Comparison of ENCODE assay signal across 11 mouse cellular contexts in the genomic region with DNA sequence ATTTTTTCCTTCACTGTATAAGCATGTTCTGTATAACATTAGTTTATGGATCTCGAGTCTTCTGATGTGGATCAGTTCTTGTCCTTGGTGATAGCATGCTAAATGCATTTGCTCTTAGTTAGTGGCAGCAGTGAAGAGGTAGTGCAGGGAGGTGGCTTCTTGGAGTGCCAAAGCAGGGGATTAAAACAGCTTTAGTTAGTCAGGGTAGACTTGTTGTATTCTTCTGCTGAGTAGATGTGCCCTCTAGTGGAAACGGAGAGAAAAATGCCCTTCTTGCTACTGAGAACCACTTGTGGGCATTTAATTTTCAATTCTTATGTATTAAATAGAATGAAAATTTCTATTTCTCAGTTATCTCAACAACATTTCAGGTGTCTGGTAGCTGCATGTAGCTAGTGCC. TPM values are rescaled to one million over a fixed set of nuclear protein-coding genes. Genes with fewer than 3 reads are reported as not detected.
DNase-seq lines count a peak whose midpoint lies in the region; ATAC-seq and TF ChIP-seq lines count a peak whose summit lies in the region.
"Had no signal": no experiment of that assay in that cellular context is flagged by ENCODE, and none has a peak within 500 bp of the region (broad histone marks: within the 10 kb centered on the region; RNA-seq: fewer than 3 reads in every experiment).

No protein-coding gene starts in this region.

- no peaks in the 10 kb centered on the region for H3K36me3 ChIP-seq in liver, adult 2 months (ENCODE audit: control insufficient read depth, insufficient read depth, low read length)
- H3K36me3 ChIP-seq in MEL (ENCODE audit: control insufficient read depth in 1 of 2, insufficient read depth in 2 of 2, low read length in 2 of 2) = no peaks in the 10 kb centered on the region; a peak in 1 of 4 replicates
- H3K36me3 ChIP-seq: midbrain, embryonic 12.5 days had no signal

- no peaks in the 10 kb centered on the region for H3K4me1 ChIP-seq in liver, adult 2 months (ENCODE audit: control insufficient read depth, insufficient read depth, low read length)
- no peaks in the 10 kb centered on the region; a peak in 1 of 4 replicates for H3K4me1 ChIP-seq in MEL (ENCODE audit: control insufficient read depth in 1 of 2, insufficient read depth in 2 of 2, low read length in 2 of 2)
- H3K4me1 ChIP-seq: midbrain, embryonic 12.5 days had no signal

- H3K27ac ChIP-seq in liver, adult 2 months (replicated peaks; ENCODE audit: insufficient read depth, low read depth, low read length) = no peak overlapping the region
- no peak overlapping the region for H3K27ac ChIP-seq in MEL (ENCODE audit: control insufficient read depth, low read depth, low read length)
- H3K27ac ChIP-seq: midbrain, embryonic 12.5 days had no signal

- peak; percentile 79 for TF ChIP-seq RAD21 in MEL (IDR thresholded peaks at IDR 0.05; ENCODE audit: low read depth, low read length)

- no peak for TF ChIP-seq POLR2A in liver, adult 2 months (IDR thresholded peaks at IDR 0.05; ENCODE audit: extremely low read depth, insufficient read depth, low read length)
- no peak for TF ChIP-seq POLR2A in MEL (IDR thresholded peaks at IDR 0.05; ENCODE audit: control insufficient read depth in 1 of 2, insufficient read depth in 1 of 2, low read depth in 1 of 2, low read length in 2 of 2, poor library complexity in 1 of 2)

- TF ChIP-seq CTCF in liver, adult 2 months (IDR thresholded peaks at IDR 0.05; ENCODE audit: low read depth, low read length) = peak; percentile 28
- peak in 2 of 3 experiments; percentile 43 to 72; a peak in 4 of 6 replicates for TF ChIP-seq CTCF in MEL (IDR thresholded peaks at IDR 0.05 in 2 of 3, conservative IDR thresholded peaks at IDR 0.05 in 1 of 3; ENCODE audit: control insufficient read depth in 1 of 3, insufficient read depth in 1 of 3, low read depth in 2 of 3, low read length in 3 of 3, poor library complexity in 1 of 3, severe bottlenecking in 1 of 3)

- peak; percentile 76; the same call in 1 of the 2 replicates for ATAC-seq in frontal cortex, adult (ENCODE audit: low TSS enrichment)
- 0 out of 2 replicates have a peak, but pooled peaks have one; percentile 42 for ATAC-seq in megakaryocyte, adult 5-6 weeks (ENCODE audit: poor library complexity, severe bottlenecking)

- no peak overlapping the region for H3K9ac ChIP-seq in liver, adult 2 months (ENCODE audit: low read depth, low read length)
- H3K9ac ChIP-seq in MEL (ENCODE audit: control insufficient read depth, low read depth, low read length, poor library complexity, severe bottlenecking) = no peak overlapping the region
- H3K9ac ChIP-seq: midbrain, embryonic 12.5 days had no signal

- no peak for DNase-seq in frontal cortex, postnatal 25 days (ENCODE audit: low spot score in 2 of 2)
- DNase-seq in liver, adult 2 months (ENCODE audit: extremely low read depth, low read depth, low spot score) = peak; percentile 37
- DNase-seq in liver (no peak), MEL (ENCODE audit: low read depth, low spot score) (peak; percentile 54)
- no peak for DNase-seq in spleen, adult 12 weeks (ENCODE audit: low spot score)
- DNase-seq in neural tube, embryonic 10.5 days (ENCODE audit: extremely low spot score, low spot score) = no peak
- DNase-seq: thymus, adult 18-20 months had no signal

- H3K27me3 ChIP-seq in liver, adult 2 months (ENCODE audit: control insufficient read depth, insufficient read depth, low read length) = no peaks in the 10 kb centered on the region
- peaks cover 0 to 2% of the 10 kb centered on the region in 2 experiments; a peak in 1 of 4 replicates for H3K27me3 ChIP-seq in MEL (ENCODE audit: control insufficient read depth in 1 of 2, insufficient read depth in 2 of 2, low read length in 2 of 2)
- H3K27me3 ChIP-seq: midbrain, embryonic 12.5 days had no signal

- no peaks in the 10 kb centered on the region for H3K79me2 ChIP-seq in liver, adult 2 months (ENCODE audit: control insufficient read depth, insufficient read depth, low read length)
- no peaks in the 10 kb centered on the region for H3K79me2 ChIP-seq in MEL (ENCODE audit: control insufficient read depth, insufficient read depth, low read length, poor library complexity)

- WGBS in liver, adult 2 months = 35% methylated on average over 2 of the region's 2 CpGs

- no peaks in the 10 kb centered on the region for H3K9me3 ChIP-seq in MEL (replicated peaks; ENCODE audit: insufficient read depth, low read length)
- H3K9me3 ChIP-seq: midbrain, embryonic 12.5 days had no signal

- no peak overlapping the region for H3K4me3 ChIP-seq in liver, adult 2 months (ENCODE audit: insufficient read depth, low read depth, low read length)
- H3K4me3 ChIP-seq in MEL (ENCODE audit: control insufficient read depth in 1 of 2, insufficient read depth in 1 of 2, low read depth in 2 of 2, low read length in 2 of 2) = no peak overlapping the region
- H3K4me3 ChIP-seq: midbrain, embryonic 12.5 days had no signal

- no peak for TF ChIP-seq EP300 in MEL (IDR thresholded peaks at IDR 0.05; ENCODE audit: low read depth in 1 of 2, low read length in 2 of 2)

TF ChIP-seq in MEL, 35 proteins besides CTCF, POLR2A, EP300 and RAD21:
- TF ChIP-seq SMC3 (IDR thresholded peaks at IDR 0.05; ENCODE audit: low read depth, low read length) = peak; percentile 78
- TF ChIP-seq ZC3H11A (IDR thresholded peaks at IDR 0.05; ENCODE audit: low read depth, low read length) = peak; percentile 78
- TF ChIP-seq USF2 (IDR thresholded peaks at IDR 0.05; ENCODE audit: borderline replicate concordance in 1 of 2, insufficient read depth in 1 of 2, low read depth in 1 of 2, low read length in 2 of 2) = no peak

RNA-seq across cellular contexts. Expression of gene Calca, which starts 36.5 kb away (rescaled TPM):
- total RNA-seq in liver, adult 2 months (2014; rRNA removed) = not detected in 2 replicates
- polyA plus RNA-seq in liver, adult 2 months (2012; rRNA removed) = not detected in 2 replicates
- not detected in 2 replicates for total RNA-seq in MEL (2012; rRNA removed)
- polyA plus RNA-seq in MEL (2012; ENCODE audit: insufficient read depth in 1 of 2, insufficient read length in 2 of 2, low read depth in 1 of 2, low replicate concordance in 2 of 2, missing spikeins in 1 of 2) = not detected
- total RNA-seq in megakaryocyte, adult 5-6 weeks (2015) = not detected in 2 replicates
- total RNA-seq in megakaryocyte, adult 5-6 weeks (2017) = not detected in 2 replicates

RNA-seq across cellular contexts. Expression of gene Calcb, which starts 45.7 kb away (rescaled TPM):
- not detected in 2 replicates for total RNA-seq in liver, adult 2 months (2014; rRNA removed)
- not detected in 2 replicates for polyA plus RNA-seq in liver, adult 2 months (2012; rRNA removed)
- total RNA-seq in MEL (2012; rRNA removed) = not detected in 2 replicates
- not detected for polyA plus RNA-seq in MEL (2012; ENCODE audit: insufficient read depth in 1 of 2, insufficient read length in 2 of 2, low read depth in 1 of 2, low replicate concordance in 2 of 2, missing spikeins in 1 of 2)
- total RNA-seq in megakaryocyte, adult 5-6 weeks (2015) = not detected in 2 replicates
- total RNA-seq in megakaryocyte, adult 5-6 weeks (2017) = not detected in 2 replicates
- total RNA-seq: adrenal gland, postnatal 36 days had no signal

Comparison
In these comparisons a context has a peak if more than half of its experiments do, and no peak if none do; other contexts are left out.
1. DNase-seq: peak in liver, adult 2 months (single experiment) and MEL (single experiment); none in frontal cortex, postnatal 25 days (0 of 2), liver (single experiment), spleen, adult 12 weeks (single experiment) and neural tube, embryonic 10.5 days (single experiment).